Mouse (Mus musculus) G1E (cell line): ENCODE data around the gene Syt8.

Source experiments
- CTCF ChIP-seq: IDR thresholded peaks from 2 replicates; pipeline ENCODE4 v1.5.1; 2012; ENCODE audit warnings: low read depth, low read length, inconsistent platforms, mixed read lengths
- GATA1 ChIP-seq: IDR thresholded peaks from 2 replicates; pipeline ENCODE4 v1.6.1; 2012; ENCODE audit warnings: borderline replicate concordance, low read length, inconsistent platforms, mixed read lengths
- GATA2 ChIP-seq: IDR thresholded peaks from 2 replicates; pipeline ENCODE4 v1.6.1; 2012; ENCODE audit warnings: low read depth, low read length, inconsistent platforms, borderline replicate concordance
- POLR2AphosphoS5 ChIP-seq: IDR thresholded peaks from 2 replicates; pipeline ENCODE4 v1.6.1; 2012; ENCODE audit warnings: low read depth, low read length, inconsistent platforms; ENCODE audit not compliant: insufficient replicate concordance
- TAL1 ChIP-seq: conservative IDR thresholded peaks from 2 replicates; pipeline ENCODE4 v1.6.1; 2012; ENCODE audit warnings: low read depth, low read length, inconsistent platforms, mixed read lengths

DNA sequence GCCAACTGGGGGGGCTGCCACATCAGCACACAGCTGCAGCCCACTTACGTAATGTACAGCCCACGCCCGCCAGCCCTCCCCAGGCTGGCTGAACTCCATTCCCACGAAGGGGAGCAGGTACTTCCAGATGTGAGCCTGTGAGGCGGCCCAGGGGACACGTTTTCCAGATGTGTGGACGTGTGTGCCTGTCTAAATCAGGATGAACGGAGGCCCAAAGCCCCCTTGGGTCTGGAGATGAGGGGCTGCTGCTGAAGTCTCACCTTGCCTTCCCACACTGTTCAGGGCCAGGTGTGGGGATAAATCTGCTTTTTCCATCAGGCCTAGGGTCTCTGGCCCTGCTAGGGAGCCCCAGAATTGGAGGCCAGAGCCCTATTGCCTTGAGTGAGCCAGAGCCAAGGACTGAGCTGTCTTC is 52.1 kb downstream of the Syt8 start:
- TF ChIP-seq CTCF, result no peak
- no peak for TF ChIP-seq GATA2
- no peak for TF ChIP-seq POLR2AphosphoS5
- no peak for TF ChIP-seq GATA1
- TF ChIP-seq TAL1, result no peak
